Mouse (Mus musculus) heart, embryonic 12.5 days (tissue): ENCODE measurements at regions not wholly inside any gene's neighbourhood (a gene's known extent, or its start where the extent isn't known, plus 50 kb on each side); places are given as distances from the start of the nearest gene placed in this dataset.

ENCODE experiments used
- ATAC-seq: fragments of 200-750 bp; cut with Nextera tagmentation; 2 replicates; pipeline ENCODE4 v1.8.0; 2017; ENCODE audit warnings: moderate TSS enrichment, moderate library complexity; ENCODE audit not compliant: insufficient number of reproducible peaks, low FRiP score
- H3K27ac ChIP-seq: fragments of 300-500 bp; sonication (generic); 2 replicates; pipeline ENCODE4 v1.5.1; 2016; ENCODE audit warnings: mild to moderate bottlenecking, moderate library complexity; ENCODE audit not compliant: poor library complexity, severe bottlenecking
- H3K27me3 ChIP-seq: fragments of 300-500 bp; sonication (generic); replicated peaks from 2 replicates; pipeline ENCODE4 v1.6.1; 2016; ENCODE audit warnings: mild to moderate bottlenecking, moderate library complexity
- H3K36me3 ChIP-seq: fragments of 300-500 bp; sonication (generic); 2 replicates; pipeline ENCODE4 v1.6.1; 2016; ENCODE audit warnings: mild to moderate bottlenecking, moderate library complexity
- H3K4me1 ChIP-seq: fragments of 300-500 bp; sonication (generic); replicated peaks from 2 replicates; pipeline ENCODE4 v1.6.1; 2016; ENCODE audit warnings: mild to moderate bottlenecking
- H3K4me2 ChIP-seq: fragments of 300-500 bp; sonication (generic); 2 replicates; pipeline ENCODE4 v1.6.1; 2016; ENCODE audit warnings: mild to moderate bottlenecking, moderate library complexity
- H3K4me3 ChIP-seq: fragments of 300-500 bp; sonication (generic); 2 replicates; pipeline ENCODE4 v1.5.1; 2016; ENCODE audit warnings: mild to moderate bottlenecking
- H3K9ac ChIP-seq: fragments of 300-500 bp; sonication (generic); 2 replicates; pipeline ENCODE4 v1.6.1; 2016; ENCODE audit warnings: mild to moderate bottlenecking, moderate library complexity
- H3K9me3 ChIP-seq: fragments of 300-500 bp; sonication (generic); replicated peaks from 2 replicates; pipeline ENCODE4 v1.6.1; 2016; ENCODE audit warnings: mild to moderate bottlenecking, moderate library complexity
- WGBS: fragments of 180-500 bp; shearing (Covaris S2); methylation state at CpG from one replicate; pipeline ENCODE4 v1.1.7; 2016; 5-methylcytosine and 5-hydroxymethylcytosine counted together

- H3K27ac ChIP-seq, result peak overlapping the region; percentile 89
- peak overlapping the region; percentile 63 for H3K4me2 ChIP-seq
- whole genome bisulfite sequencing, result 34% methylated on average over 10 of the region's 10 CpGs
- H3K4me1 ChIP-seq, result peaks cover 44% of the 10 kb centered on the region
- no peaks in the 10 kb centered on the region for H3K36me3 ChIP-seq
- H3K27me3 ChIP-seq, result no peaks in the 10 kb centered on the region; the same call in 1 of the 2 replicates
- 0 out of 2 replicates have a peak, but pooled peaks cover 3% of the 10 kb centered on the region for H3K9me3 ChIP-seq
- H3K9ac ChIP-seq, result no peak overlapping the region; the same call in 1 of the 2 replicates
- ATAC-seq, result 0 out of 2 replicates have a peak, but pooled peaks have one; percentile 20
- no peak overlapping the region for H3K4me3 ChIP-seq
Observed at GRCm38 (mm10) chr6:91617685-91618084, 66.2 kb upstream of the Slc6a6 start.

DNA sequence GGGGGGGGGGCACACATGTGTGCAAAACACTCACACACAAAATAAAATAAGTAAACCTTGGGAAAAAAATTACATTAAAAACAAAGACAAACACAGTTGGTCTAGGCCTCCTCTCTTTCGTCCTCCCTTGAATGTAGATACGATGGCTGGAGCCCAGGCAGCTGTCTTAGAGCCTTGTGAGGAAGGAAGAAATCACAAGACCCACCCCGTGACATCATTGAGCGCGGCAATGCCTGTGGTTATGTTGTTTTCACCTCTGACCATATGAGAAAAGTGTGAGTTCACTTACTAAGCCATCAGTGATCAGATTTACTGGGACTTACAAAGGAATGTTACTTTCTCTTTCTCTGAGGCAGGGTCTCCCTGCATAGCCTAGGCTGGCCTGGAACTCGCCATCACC, 64.8 kb upstream of the Slc6a6 start:
- peaks cover 44% of the 10 kb centered on the region for H3K4me1 ChIP-seq
- no peak for ATAC-seq
- no peaks in the 10 kb centered on the region; the same call in 1 of the 2 replicates for H3K27me3 ChIP-seq
- no peaks in the 10 kb centered on the region for H3K36me3 ChIP-seq
- H3K4me3 ChIP-seq, result no peak overlapping the region
- H3K9ac ChIP-seq, result no peak overlapping the region
- H3K9me3 ChIP-seq, result no peaks in the 10 kb centered on the region
- H3K4me2 ChIP-seq, result no peak overlapping the region
- H3K27ac ChIP-seq, result no peak overlapping the region
- WGBS, result 85% methylated on average over 6 of the region's 6 CpGs

DNA sequence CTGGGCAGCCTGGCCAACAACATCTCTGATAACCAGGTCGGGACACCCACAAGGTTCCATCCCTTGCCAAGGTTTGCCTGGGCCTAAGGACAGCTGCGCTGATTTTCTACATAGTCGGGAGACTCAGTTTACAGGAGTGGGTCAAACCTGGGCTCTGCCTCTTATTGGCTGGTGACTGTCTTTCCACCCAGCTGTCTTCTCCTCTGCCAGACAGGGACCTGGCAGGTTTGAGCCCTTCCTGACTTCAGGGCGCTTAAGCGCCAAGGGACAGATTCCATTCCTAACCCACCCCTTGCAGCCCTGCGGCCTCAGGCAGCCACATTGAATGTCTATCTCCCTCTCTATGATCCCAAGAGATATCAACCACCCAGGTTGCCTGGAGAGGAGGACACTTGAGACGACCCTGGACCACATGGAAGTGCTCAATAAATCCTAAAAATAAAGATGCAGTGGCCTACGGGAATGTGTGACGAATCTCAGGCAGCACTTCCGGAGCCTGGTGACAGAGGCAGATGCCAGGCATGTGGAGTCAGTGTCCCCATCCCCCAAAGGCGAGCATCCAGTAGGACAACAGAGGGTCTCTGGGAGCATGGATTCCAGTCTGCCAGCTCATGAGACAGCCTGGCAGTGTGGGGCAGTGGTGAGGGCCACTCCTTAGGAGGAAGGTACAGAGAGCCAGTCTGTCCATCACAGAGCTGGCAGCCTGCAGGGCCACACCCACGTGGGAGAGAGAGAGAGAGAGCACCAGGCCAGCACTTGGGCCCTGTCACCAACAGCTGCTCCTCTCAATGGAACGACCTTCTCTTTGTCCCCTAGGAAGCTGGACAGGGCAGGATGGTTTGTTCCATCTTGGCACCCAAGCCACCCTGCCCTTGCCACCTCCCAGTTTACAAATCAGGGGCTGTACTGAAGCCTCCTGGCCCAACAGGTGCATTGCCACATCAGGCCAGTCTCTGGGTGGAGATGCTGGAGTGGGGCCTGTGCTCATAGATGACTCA, 63.8 kb upstream of the Slc6a6 start:
- Histone ChIP-seq H3K9me3 (no peaks in the 10 kb centered on the region), H3K27me3 (no peaks in the 10 kb centered on the region; the same call in 1 of the 2 replicates), H3K27ac (peak overlapping the region; percentile 17; the same call in 1 of the 2 replicates), H3K4me2 (no peak overlapping the region), H3K4me1 (peaks cover 44% of the 10 kb centered on the region), H3K36me3 (no peaks in the 10 kb centered on the region), H3K4me3 (no peak overlapping the region), H3K9ac (no peak overlapping the region)
- 55% methylated on average over 13 of the region's 13 CpGs for WGBS
- ATAC-seq, result no peak

- 81% methylated on average over 3 of the region's 3 CpGs for WGBS
- H3K4me1 ChIP-seq, result peaks cover 44% of the 10 kb centered on the region
- no peak overlapping the region for H3K9ac ChIP-seq
- no peaks in the 10 kb centered on the region for H3K27me3 ChIP-seq
- no peaks in the 10 kb centered on the region for H3K36me3 ChIP-seq
- H3K4me3 ChIP-seq, result no peak overlapping the region
- no peak overlapping the region for H3K27ac ChIP-seq
- ATAC-seq, result no peak
- H3K9me3 ChIP-seq, result no peaks in the 10 kb centered on the region
- no peak overlapping the region for H3K4me2 ChIP-seq
Observed at GRCm38 (mm10) chr6:91621437-91621836, 62.4 kb upstream of the Slc6a6 start.

DNA sequence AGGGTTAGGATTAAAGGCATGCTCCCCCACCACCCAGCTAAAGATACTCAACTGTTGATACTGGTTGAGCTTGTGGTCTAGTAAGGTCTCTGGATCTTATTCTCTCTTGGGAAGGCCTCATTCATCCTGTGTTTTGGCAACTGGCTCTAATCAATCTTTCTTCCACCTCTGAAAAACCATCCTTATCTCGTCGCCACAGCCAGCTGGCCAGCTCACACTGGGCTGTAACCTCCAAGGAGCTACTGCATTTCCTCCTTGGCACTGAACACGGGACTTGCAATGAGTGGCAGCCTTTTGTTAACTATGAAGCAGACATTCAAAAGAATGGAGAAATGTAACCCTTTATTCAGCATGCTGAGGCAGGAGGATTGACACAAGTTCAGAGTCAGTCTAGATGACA, 61.4 kb upstream of the Slc6a6 start:
- Histone ChIP-seq H3K9me3 (no peaks in the 10 kb centered on the region), H3K4me2 (no peak overlapping the region), H3K36me3 (no peaks in the 10 kb centered on the region), H3K4me3 (no peak overlapping the region), H3K4me1 (peaks cover 36% of the 10 kb centered on the region), H3K27ac (no peak overlapping the region), H3K9ac (no peak overlapping the region), H3K27me3 (no peaks in the 10 kb centered on the region)
- 28% methylated on average over 3 of the region's 3 CpGs for WGBS
- no peak for ATAC-seq

DNA sequence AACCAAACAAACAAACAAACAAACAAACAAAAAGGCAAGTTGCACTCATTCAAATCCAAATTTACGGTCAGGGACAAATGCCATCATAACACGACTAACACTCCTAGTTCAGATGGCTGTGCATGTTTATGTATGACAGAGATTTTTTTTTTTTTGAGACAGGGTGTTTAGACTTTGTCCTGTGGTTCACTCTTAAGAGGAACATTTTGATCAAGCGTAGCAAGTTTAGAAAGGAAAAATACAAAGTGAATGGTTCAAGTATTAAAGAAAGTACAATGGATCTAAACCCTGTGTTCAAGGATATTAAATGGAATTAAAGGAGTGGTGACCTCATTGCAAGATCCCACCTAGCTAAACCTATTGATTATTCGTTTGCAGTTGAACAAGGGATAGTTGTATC, 60.2 kb upstream of the Slc6a6 start:
- 84% methylated on average over 4 of the region's 4 CpGs for WGBS
- no peak for ATAC-seq
- H3K4me2 ChIP-seq, result no peak overlapping the region
- H3K36me3 ChIP-seq, result no peaks in the 10 kb centered on the region
- H3K4me3 ChIP-seq, result no peak overlapping the region
- peaks cover 26% of the 10 kb centered on the region for H3K4me1 ChIP-seq
- no peak overlapping the region for H3K27ac ChIP-seq
- H3K9ac ChIP-seq, result no peak overlapping the region
- H3K9me3 ChIP-seq, result no peaks in the 10 kb centered on the region
- H3K27me3 ChIP-seq, result no peaks in the 10 kb centered on the region

DNA sequence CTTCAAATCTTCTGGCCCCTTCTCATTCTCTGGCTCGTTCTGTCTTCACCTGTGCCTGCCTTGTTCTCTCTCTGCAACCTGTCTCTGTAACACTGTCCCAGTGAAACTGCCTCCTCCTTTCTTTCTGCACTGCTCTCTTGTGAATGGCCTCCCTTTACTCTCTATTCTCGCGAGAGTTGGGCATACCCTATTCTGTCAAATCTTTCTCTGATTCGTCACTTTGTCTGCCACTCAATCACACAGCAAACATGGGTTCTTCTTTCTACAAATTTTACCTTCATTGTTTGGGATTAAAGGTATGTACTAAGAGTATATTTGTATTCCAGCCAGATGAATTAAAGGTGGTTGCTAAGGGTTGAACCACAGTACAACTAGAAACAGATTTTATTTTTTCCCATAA, 54.6 kb upstream of the Slc6a6 start:
- no peaks in the 10 kb centered on the region for H3K4me1 ChIP-seq
- WGBS, result 75% methylated on average over 4 of the region's 4 CpGs
- no peak overlapping the region for H3K4me3 ChIP-seq
- no peaks in the 10 kb centered on the region for H3K36me3 ChIP-seq
- peaks cover 11% of the 10 kb centered on the region for H3K27me3 ChIP-seq
- ATAC-seq, result no peak
- no peaks in the 10 kb centered on the region for H3K9me3 ChIP-seq
- no peak overlapping the region for H3K4me2 ChIP-seq
- no peak overlapping the region for H3K27ac ChIP-seq
- H3K9ac ChIP-seq, result no peak overlapping the region

- Histone ChIP-seq H3K9ac (no peak overlapping the region), H3K4me3 (no peak overlapping the region), H3K27me3 (peaks cover 12% of the 10 kb centered on the region), H3K4me2 (no peak overlapping the region), H3K36me3 (no peaks in the 10 kb centered on the region), H3K4me1 (no peaks in the 10 kb centered on the region), H3K27ac (no peak overlapping the region), H3K9me3 (no peaks in the 10 kb centered on the region)
- 87% methylated on average over 6 of the region's 6 CpGs for WGBS
- no peak for ATAC-seq
Observed at GRCm38 (mm10) chr6:91631261-91631660, 52.6 kb upstream of the Slc6a6 start.
